Mouse (Mus musculus) neural tube, embryonic 11.5 days (tissue): ENCODE measurements at regions not wholly inside any gene's neighbourhood (a gene's known extent, or its start where the extent isn't known, plus 50 kb on each side); places are given as distances from the start of the nearest gene placed in this dataset.

ENCODE experiments used
- ATAC-seq: fragments of 200-750 bp; cut with Nextera tagmentation; 2 replicates; pipeline ENCODE4 v1.8.0; 2017; ENCODE audit warnings: moderate number of reproducible peaks, mild to moderate bottlenecking, moderate TSS enrichment, moderate library complexity; ENCODE audit not compliant: insufficient read depth, low FRiP score, low TSS enrichment
- DNase-seq: peaks from one replicate; pipeline ENCODE4 v3.0.0-alpha.2; 2015; ENCODE audit warnings: low spot score
- H3K27ac ChIP-seq: fragments of 300-500 bp; sonication (generic); 2 replicates; pipeline ENCODE4 v1.5.1; 2014; ENCODE audit warnings: low read depth, mild to moderate bottlenecking, low read length
- H3K27me3 ChIP-seq: fragments of 300-500 bp; sonication (generic); 2 replicates; pipeline ENCODE4 v1.6.1; 2014; ENCODE audit warnings: mild to moderate bottlenecking, low read length, mixed read lengths; ENCODE audit not compliant: control insufficient read depth, insufficient read depth
- H3K36me3 ChIP-seq: fragments of 300-500 bp; sonication (generic); 2 replicates; pipeline ENCODE4 v1.6.1; 2014; ENCODE audit warnings: mild to moderate bottlenecking, low read length, moderate library complexity, mixed read lengths; ENCODE audit not compliant: control insufficient read depth, insufficient read depth
- H3K4me1 ChIP-seq: fragments of 300-500 bp; sonication (generic); 2 replicates; pipeline ENCODE4 v1.6.1; 2014; ENCODE audit warnings: low read length, mixed read lengths; ENCODE audit not compliant: control insufficient read depth, insufficient read depth
- H3K4me2 ChIP-seq: fragments of 300-500 bp; sonication (generic); 2 replicates; pipeline ENCODE4 v1.6.1; 2014; ENCODE audit warnings: low read depth, mild to moderate bottlenecking, moderate library complexity
- H3K4me3 ChIP-seq: fragments of 300-500 bp; sonication (generic); 2 replicates; pipeline ENCODE4 v1.5.1; 2014; ENCODE audit warnings: low read depth, low read length
- H3K9ac ChIP-seq: fragments of 300-500 bp; sonication (generic); 2 replicates; pipeline ENCODE4 v1.6.1; 2014; ENCODE audit warnings: mild to moderate bottlenecking, low read length
- H3K9me3 ChIP-seq: fragments of 300-500 bp; sonication (generic); 2 replicates; pipeline ENCODE4 v1.6.1; 2016; ENCODE audit warnings: low read length; ENCODE audit not compliant: control insufficient read depth
- WGBS: fragments of 180-500 bp; shearing (Covaris S2); extraction: QIAGEN DNeasy Blood & Tissue Kit; methylation state at CpG from one replicate; pipeline ENCODE4 v1.1.7; 2014; 5-methylcytosine and 5-hydroxymethylcytosine counted together

DNA sequence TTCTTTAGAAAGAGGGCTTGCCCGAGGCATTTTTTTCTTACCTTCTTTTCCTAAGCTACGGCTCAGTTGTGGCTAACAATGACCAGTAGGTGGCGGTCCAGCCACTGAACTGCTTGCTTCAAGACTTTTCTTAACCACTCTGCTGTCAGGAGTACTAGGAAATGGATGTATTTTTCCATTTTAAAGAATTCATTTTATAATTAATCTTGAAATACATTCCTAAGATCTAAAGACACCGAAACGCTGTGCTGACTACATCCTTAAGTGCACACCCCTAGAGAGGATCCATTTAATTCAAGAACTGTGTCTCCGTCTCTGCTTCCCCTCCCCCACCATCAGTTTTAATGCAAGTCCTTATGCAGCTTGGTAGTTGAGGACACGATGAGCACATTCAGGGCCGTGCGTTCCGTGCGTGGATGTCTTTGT lies 278.9 kb downstream of the Lnpk start:
- Histone ChIP-seq H3K27me3 (no peaks in the 10 kb centered on the region), H3K36me3 (no peaks in the 10 kb centered on the region), H3K27ac (no peak overlapping the region), H3K4me3 (no peak overlapping the region), H3K9ac (no peak overlapping the region), H3K9me3 (no peaks in the 10 kb centered on the region), H3K4me1 (0 out of 2 replicates have a peak, but pooled peaks cover 6% of the 10 kb centered on the region), H3K4me2 (peak overlapping the region; percentile 35)
- 3% methylated on average over 11 of the region's 11 CpGs for WGBS
- ATAC-seq (0 out of 2 replicates have a peak, but pooled peaks have one; percentile 41), DNase-seq (peak; percentile 84)

DNA sequence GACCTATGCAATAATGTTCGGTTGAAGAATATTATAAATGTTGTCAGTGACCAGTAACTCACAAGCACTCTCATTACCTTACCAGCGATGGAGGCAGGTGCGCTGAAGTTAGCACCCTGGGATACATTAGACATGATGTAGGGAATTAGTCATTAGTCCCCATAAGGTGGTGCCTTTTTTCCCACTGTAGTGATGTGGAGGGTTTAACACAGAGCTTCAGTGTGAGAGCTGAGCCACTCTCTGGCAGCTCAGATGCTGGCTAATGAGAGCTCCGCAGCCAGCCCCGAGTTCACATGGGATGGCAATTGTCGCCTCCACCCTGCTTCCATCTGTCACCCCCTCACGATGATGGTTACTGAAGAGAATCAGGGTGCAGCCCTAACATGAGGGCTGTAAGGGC lies 286.6 kb downstream of the Lnpk start:
- 83% methylated on average over 7 of the region's 7 CpGs for WGBS

DNA sequence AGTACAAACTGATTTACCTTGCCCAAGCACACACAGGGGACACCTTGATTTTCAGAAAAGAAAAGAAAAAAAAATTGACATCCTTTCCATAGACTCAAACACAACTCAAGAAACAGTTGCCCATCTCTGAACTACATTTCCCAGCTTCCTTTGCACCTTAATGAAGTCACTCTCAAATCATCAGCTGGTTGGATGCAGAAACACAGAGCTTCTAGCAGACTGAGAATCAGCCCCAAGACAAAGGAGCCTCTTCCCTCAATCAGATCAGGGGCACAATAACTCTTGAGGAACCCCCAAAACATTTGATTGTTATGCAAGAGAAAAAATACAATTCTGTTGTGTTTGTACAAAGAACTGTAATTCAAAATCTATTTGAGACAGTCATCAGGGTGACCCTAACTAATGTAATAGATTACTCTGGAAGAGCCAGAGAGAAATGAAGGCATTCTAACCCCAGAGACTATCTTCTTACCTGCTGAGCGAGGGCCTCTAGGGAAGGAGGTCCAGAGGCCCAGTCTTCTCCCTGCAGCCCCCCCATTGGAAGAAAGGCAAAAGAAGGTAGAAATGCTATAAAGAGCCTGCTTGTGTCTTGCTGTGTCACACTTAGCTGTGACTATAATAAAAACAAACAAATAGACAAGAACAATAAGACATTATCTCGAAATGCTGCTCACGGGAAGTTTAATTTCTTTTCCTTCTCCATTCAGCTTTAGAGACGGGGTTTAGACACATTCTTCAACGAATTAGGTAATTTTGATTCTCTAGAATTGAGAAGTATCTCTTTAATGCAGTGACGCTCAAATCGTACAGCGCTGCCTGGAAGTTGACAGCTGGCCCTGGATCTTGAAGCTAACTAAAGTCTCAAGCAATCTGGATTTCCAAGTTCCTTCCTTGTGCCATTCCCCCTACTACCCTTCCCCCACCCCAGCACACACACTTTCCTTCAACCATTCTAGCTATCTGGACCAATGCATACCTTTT lies 287.5 kb downstream of the Lnpk start:
- H3K4me2 ChIP-seq = no peak overlapping the region
- no peak for DNase-seq
- H3K4me3 ChIP-seq = no peak overlapping the region
- no peak for ATAC-seq
- H3K9ac ChIP-seq = no peak overlapping the region
- H3K27ac ChIP-seq = no peak overlapping the region
- H3K36me3 ChIP-seq = no peaks in the 10 kb centered on the region
- no peaks in the 10 kb centered on the region for H3K9me3 ChIP-seq
- no peaks in the 10 kb centered on the region for H3K27me3 ChIP-seq
- no peaks in the 10 kb centered on the region for H3K4me1 ChIP-seq
- WGBS = 87% methylated on average over 8 of the region's 8 CpGs

More for the DNA sequence above, 286.6 kb downstream of the Lnpk start:
- Histone ChIP-seq H3K27ac (no peak overlapping the region), H3K4me2 (no peak overlapping the region), H3K9ac (no peak overlapping the region), H3K27me3 (no peaks in the 10 kb centered on the region), H3K36me3 (no peaks in the 10 kb centered on the region), H3K9me3 (no peaks in the 10 kb centered on the region), H3K4me3 (no peak overlapping the region), H3K4me1 (no peaks in the 10 kb centered on the region)
- no peak for ATAC-seq
- DNase-seq = no peak

DNA sequence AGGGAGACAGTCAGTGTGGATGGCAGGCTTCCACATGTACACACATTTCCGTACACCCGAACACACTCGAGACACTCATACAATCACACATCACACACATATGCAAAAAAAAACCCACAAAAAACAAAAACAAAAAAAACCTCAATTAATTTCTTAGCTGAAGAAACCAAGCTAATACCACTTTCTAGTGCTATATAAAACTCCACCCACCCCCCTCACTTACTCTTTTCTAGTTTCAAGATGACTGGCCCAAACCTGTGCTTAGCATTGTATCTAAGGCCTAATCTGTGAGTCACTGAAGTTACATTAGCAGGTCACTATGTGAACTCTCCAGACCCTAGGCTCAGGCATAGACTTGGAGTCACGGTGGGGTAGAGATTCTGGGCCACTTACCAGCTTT lies 293.6 kb downstream of the Lnpk start:
- ATAC-seq (no peak), DNase-seq (no peak)
- Histone ChIP-seq H3K9ac (no peak overlapping the region), H3K27ac (no peak overlapping the region), H3K4me1 (no peaks in the 10 kb centered on the region), H3K27me3 (no peaks in the 10 kb centered on the region), H3K36me3 (no peaks in the 10 kb centered on the region), H3K4me3 (no peak overlapping the region), H3K9me3 (no peaks in the 10 kb centered on the region), H3K4me2 (no peak overlapping the region)
- WGBS = 96% methylated on average over 4 of the region's 4 CpGs

DNA sequence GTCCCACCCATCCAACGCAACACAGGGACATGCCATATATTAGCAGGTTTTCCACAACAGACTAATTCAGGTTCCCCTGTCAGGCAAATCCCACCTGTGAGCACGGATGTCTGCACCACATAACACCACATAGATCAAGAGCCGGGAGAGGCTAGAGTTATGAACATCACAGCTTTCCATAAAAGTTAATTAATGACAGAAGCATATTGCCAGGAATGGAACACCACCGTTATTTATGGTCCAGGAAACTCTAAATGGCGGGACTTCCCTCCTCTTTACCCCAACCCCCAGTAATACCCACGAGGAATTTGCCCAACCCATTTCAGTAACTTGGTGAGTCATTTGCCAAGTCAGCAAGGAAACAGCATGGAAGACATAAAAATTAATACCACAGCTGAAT lies 314.3 kb downstream of the Lnpk start:
- ATAC-seq (no peak), DNase-seq (no peak)
- Histone ChIP-seq H3K36me3 (no peaks in the 10 kb centered on the region), H3K9me3 (no peaks in the 10 kb centered on the region), H3K27ac (no peak overlapping the region), H3K4me1 (no peaks in the 10 kb centered on the region), H3K4me3 (no peak overlapping the region), H3K27me3 (no peaks in the 10 kb centered on the region), H3K4me2 (no peak overlapping the region), H3K9ac (no peak overlapping the region)
- WGBS = 78% methylated on average over 6 of the region's 6 CpGs

DNA sequence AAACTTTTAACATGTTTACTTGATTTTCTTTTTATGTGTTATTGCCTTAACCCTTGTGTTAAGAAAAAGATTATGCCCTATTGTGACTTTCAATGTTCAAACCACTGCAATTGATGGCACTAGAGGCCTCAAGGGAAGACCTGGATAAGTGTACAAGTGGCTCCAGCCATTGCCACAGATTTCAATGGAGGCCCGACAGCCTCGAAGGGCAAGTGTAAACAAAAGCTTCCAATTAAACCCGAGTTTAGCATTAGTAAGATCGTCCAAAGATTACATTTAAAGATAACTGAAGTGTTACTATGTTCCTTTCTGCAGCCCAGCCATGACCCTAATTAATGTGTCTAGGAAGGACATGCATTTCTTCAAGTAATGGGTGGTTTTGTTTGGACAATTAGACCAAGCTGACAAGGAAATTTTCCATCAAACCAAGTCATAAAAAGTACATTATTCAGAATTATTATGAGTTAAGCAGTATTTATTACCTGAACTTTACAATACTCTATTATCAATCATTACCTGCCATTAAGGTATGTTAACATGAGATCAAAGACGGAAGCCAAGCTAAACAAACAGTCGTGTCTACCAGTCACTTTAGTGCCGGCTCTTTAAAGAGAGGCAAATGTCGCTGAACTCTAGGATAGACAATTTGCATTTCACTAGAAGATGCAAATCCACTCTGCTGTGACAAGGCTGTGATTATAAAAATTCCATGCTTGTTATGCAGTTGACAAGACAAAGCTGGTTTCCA lies 322.0 kb downstream of the Lnpk start:
- 43% methylated on average over 8 of the region's 8 CpGs for WGBS
- no peaks in the 10 kb centered on the region for H3K4me1 ChIP-seq
- no peaks in the 10 kb centered on the region for H3K36me3 ChIP-seq
- no peaks in the 10 kb centered on the region for H3K9me3 ChIP-seq
- H3K27ac ChIP-seq = no peak overlapping the region
- no peak for DNase-seq
- no peak overlapping the region for H3K4me2 ChIP-seq
- no peak for ATAC-seq
- no peaks in the 10 kb centered on the region for H3K27me3 ChIP-seq
- no peak overlapping the region for H3K9ac ChIP-seq
- no peak overlapping the region for H3K4me3 ChIP-seq

DNA sequence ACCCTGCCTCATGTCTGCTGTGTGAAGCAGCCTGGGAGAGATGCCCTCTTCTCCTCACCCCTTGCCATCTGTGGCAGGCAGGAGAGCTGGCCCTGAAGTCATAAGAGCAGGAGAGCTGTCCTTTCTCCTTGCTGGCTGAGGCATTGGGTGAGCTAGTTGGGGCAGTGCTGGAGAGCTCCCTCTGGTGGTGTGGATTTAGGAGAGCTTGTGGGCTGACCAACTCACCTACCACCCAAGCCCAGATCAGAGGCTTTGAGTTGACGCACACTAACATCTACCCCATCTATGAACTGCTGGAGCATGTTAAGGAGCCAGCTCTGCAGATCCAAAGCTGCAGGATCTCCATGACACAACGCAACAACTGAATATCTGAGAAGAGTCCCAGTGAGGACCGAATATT lies 331.7 kb downstream of the Lnpk start:
- H3K9ac ChIP-seq = no peak overlapping the region
- no peak overlapping the region for H3K4me2 ChIP-seq
- no peak for DNase-seq
- H3K4me1 ChIP-seq = peaks cover 3% of the 10 kb centered on the region; the same call in 1 of the 2 replicates
- no peak overlapping the region for H3K4me3 ChIP-seq
- no peaks in the 10 kb centered on the region for H3K9me3 ChIP-seq
- no peaks in the 10 kb centered on the region for H3K36me3 ChIP-seq
- whole genome bisulfite sequencing = 94% methylated on average over 3 of the region's 3 CpGs
- no peak for ATAC-seq
- H3K27ac ChIP-seq = no peak overlapping the region
- H3K27me3 ChIP-seq = no peaks in the 10 kb centered on the region

DNA sequence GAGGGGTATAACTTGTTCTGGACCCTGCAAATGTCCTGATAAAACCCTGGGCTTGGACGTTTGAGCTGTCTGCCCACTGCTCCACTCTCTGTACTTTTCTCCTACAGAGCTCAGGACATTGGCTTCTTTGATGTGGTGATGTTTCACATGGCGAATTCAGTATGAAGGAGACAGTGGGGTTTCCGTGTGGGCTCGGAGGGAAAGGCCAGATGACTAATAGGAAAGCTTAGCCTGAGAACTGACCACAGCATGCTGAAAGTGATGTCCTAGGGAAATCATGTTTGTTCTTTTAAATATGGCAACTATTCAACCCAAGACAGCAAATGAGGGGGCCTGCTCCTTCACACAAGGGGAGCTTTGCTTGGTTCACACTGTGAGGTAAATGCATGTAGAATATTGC lies 332.6 kb downstream of the Lnpk start:
- no peak for DNase-seq

More for the DNA sequence above, 332.6 kb downstream of the Lnpk start:
- H3K4me1 ChIP-seq = peaks cover 3% of the 10 kb centered on the region; the same call in 1 of the 2 replicates
- H3K4me3 ChIP-seq = no peak overlapping the region
- no peaks in the 10 kb centered on the region for H3K9me3 ChIP-seq
- 63% methylated on average over 4 of the region's 4 CpGs for WGBS
- no peak overlapping the region for H3K27ac ChIP-seq
- ATAC-seq = no peak
- H3K4me2 ChIP-seq = no peak overlapping the region
- no peak overlapping the region for H3K9ac ChIP-seq
- no peaks in the 10 kb centered on the region for H3K27me3 ChIP-seq
- no peaks in the 10 kb centered on the region for H3K36me3 ChIP-seq
